Mouse (Mus musculus) neural tube, embryonic 15.5 days (tissue): ENCODE data around the gene Shisa4. TPM values are rescaled to one million over a fixed set of nuclear protein-coding genes. Genes with fewer than 3 reads are reported as not detected.

Experiments
- ATAC-seq: fragments of 200-750 bp; cut with Nextera tagmentation; 2 replicates; pipeline ENCODE4 v1.8.0; 2017; ENCODE audit warnings: mild to moderate bottlenecking, moderate TSS enrichment, moderate library complexity; ENCODE audit not compliant: low FRiP score
- H3K27ac ChIP-seq: fragments of 300-500 bp; sonication (generic); replicated peaks from 2 replicates; pipeline ENCODE4 v1.5.1; 2015; ENCODE audit warnings: mild to moderate bottlenecking, inconsistent platforms
- H3K27me3 ChIP-seq: fragments of 300-500 bp; sonication (generic); replicated peaks from 2 replicates; pipeline ENCODE4 v1.6.1; 2015; ENCODE audit warnings: inconsistent platforms
- H3K36me3 ChIP-seq: fragments of 300-500 bp; sonication (generic); 2 replicates; pipeline ENCODE4 v1.6.1; 2015; ENCODE audit warnings: inconsistent platforms
- H3K4me1 ChIP-seq: fragments of 300-500 bp; sonication (generic); 2 replicates; pipeline ENCODE4 v1.6.1; 2015; ENCODE audit warnings: inconsistent platforms
- H3K4me2 ChIP-seq: fragments of 300-500 bp; sonication (generic); 2 replicates; pipeline ENCODE4 v1.6.1; 2015; ENCODE audit warnings: inconsistent platforms, mild to moderate bottlenecking, moderate library complexity
- H3K4me3 ChIP-seq: fragments of 300-500 bp; sonication (generic); replicated peaks from 2 replicates; pipeline ENCODE4 v1.5.1; 2015; ENCODE audit warnings: mild to moderate bottlenecking, inconsistent platforms
- H3K9ac ChIP-seq: fragments of 300-500 bp; sonication (generic); replicated peaks from 2 replicates; pipeline ENCODE4 v1.6.1; 2015; ENCODE audit warnings: mild to moderate bottlenecking, inconsistent platforms
- H3K9me3 ChIP-seq: fragments of 300-500 bp; sonication (generic); replicated peaks from 2 replicates; pipeline ENCODE4 v1.6.1; 2016; ENCODE audit warnings: inconsistent platforms
- whole genome bisulfite sequencing: fragments of 180-500 bp; shearing (Covaris S2); methylation state at CpG from one replicate; pipeline ENCODE4 v1.1.7; 2015; ENCODE audit warnings: mixed read lengths; 5-methylcytosine and 5-hydroxymethylcytosine counted together
- polyA plus RNA-seq: library from polyadenylated mRNA; unstranded; fragments of >200 nt; fragmentation: Nextera tagmentation; extraction: Ambion mirVana; gene quantifications from 2 replicates; pipeline ENCODE4 v1.2.1, GENCODE M21; 2015

Gene Shisa4
- polyA plus RNA-seq, 1 experiment from 2014 or later: 121 TPM

GRCm38 (mm10) chr1:135363446-135363845 lies 11.6 kb downstream of the Shisa4 start:
- Histone ChIP-seq H3K36me3 (no peaks in the 10 kb centered on the region), H3K27me3 (no peaks in the 10 kb centered on the region), H3K4me1 (peaks cover 7% of the 10 kb centered on the region), H3K4me3 (no peak overlapping the region), H3K27ac (no peak overlapping the region), H3K4me2 (no peak overlapping the region), H3K9me3 (no peaks in the 10 kb centered on the region), H3K9ac (no peak overlapping the region)
- ATAC-seq: no peak
- WGBS: 91% methylated on average over 8 of the region's 8 CpGs

- Histone ChIP-seq H3K4me3 (no peak overlapping the region), H3K27me3 (no peaks in the 10 kb centered on the region), H3K36me3 (no peaks in the 10 kb centered on the region), H3K4me2 (no peak overlapping the region), H3K9ac (no peak overlapping the region), H3K4me1 (no peaks in the 10 kb centered on the region), H3K9me3 (no peaks in the 10 kb centered on the region), H3K27ac (no peak overlapping the region)
- ATAC-seq: no peak
Measured at GRCm38 (mm10) chr1:135362115-135362514, 12.9 kb downstream of the Shisa4 start.

GRCm38 (mm10) chr1:135361491-135361890 lies 13.5 kb downstream of the Shisa4 start:
- Histone ChIP-seq H3K27me3 (no peaks in the 10 kb centered on the region), H3K27ac (no peak overlapping the region), H3K36me3 (no peaks in the 10 kb centered on the region), H3K9me3 (no peaks in the 10 kb centered on the region), H3K4me1 (no peaks in the 10 kb centered on the region), H3K9ac (no peak overlapping the region), H3K4me2 (no peak overlapping the region), H3K4me3 (no peak overlapping the region)
- 56% methylated on average over 4 of the region's 4 CpGs for WGBS
- ATAC-seq: no peak

GRCm38 (mm10) chr1:135359071-135359470 lies 16.0 kb downstream of the Shisa4 start:
- Histone ChIP-seq H3K27me3 (no peaks in the 10 kb centered on the region), H3K4me3 (no peak overlapping the region), H3K4me2 (no peak overlapping the region), H3K9ac (no peak overlapping the region), H3K4me1 (no peaks in the 10 kb centered on the region), H3K9me3 (no peaks in the 10 kb centered on the region), H3K36me3 (no peaks in the 10 kb centered on the region), H3K27ac (no peak overlapping the region)
- WGBS: 32% methylated on average over 2 of the region's 2 CpGs
- no peak for ATAC-seq

GRCm38 (mm10) chr1:135351953-135352352 lies 23.1 kb downstream of the Shisa4 start:
- H3K27me3 ChIP-seq: no peaks in the 10 kb centered on the region
- H3K9me3 ChIP-seq: no peaks in the 10 kb centered on the region
- H3K4me3 ChIP-seq: no peak overlapping the region
- ATAC-seq: no peak
- 49% methylated on average over 3 of the region's 3 CpGs for WGBS
- no peaks in the 10 kb centered on the region for H3K36me3 ChIP-seq
- H3K4me2 ChIP-seq: no peak overlapping the region
- no peak overlapping the region for H3K27ac ChIP-seq
- no peaks in the 10 kb centered on the region for H3K4me1 ChIP-seq
- no peak overlapping the region for H3K9ac ChIP-seq

GRCm38 (mm10) chr1:135347498-135348169 lies 27.4 kb downstream of the Shisa4 start:
- Histone ChIP-seq H3K36me3 (no peaks in the 10 kb centered on the region), H3K4me3 (no peak overlapping the region), H3K9me3 (no peaks in the 10 kb centered on the region), H3K9ac (no peak overlapping the region), H3K27ac (no peak overlapping the region), H3K4me2 (no peak overlapping the region), H3K4me1 (no peaks in the 10 kb centered on the region), H3K27me3 (no peaks in the 10 kb centered on the region)
- WGBS: 68% methylated on average over 4 of the region's 4 CpGs
- ATAC-seq: no peak

- Histone ChIP-seq H3K4me2 (no peak overlapping the region), H3K9ac (no peak overlapping the region)
- 65% methylated on average over 3 of the region's 3 CpGs for WGBS
Measured at GRCm38 (mm10) chr1:135346891-135347290, 28.1 kb downstream of the Shisa4 start.

GRCm38 (mm10) chr1:135344026-135344425 lies 31.0 kb downstream of the Shisa4 start:
- Histone ChIP-seq H3K9me3 (no peaks in the 10 kb centered on the region), H3K4me3 (no peak overlapping the region), H3K4me2 (no peak overlapping the region), H3K27ac (no peak overlapping the region), H3K9ac (no peak overlapping the region), H3K4me1 (no peaks in the 10 kb centered on the region), H3K36me3 (no peaks in the 10 kb centered on the region), H3K27me3 (no peaks in the 10 kb centered on the region)
- WGBS: 75% methylated on average over 4 of the region's 4 CpGs
- no peak for ATAC-seq

More at GRCm38 (mm10) chr1:135346891-135347290, 28.1 kb downstream of the Shisa4 start:
- no peak overlapping the region for H3K27ac ChIP-seq
- ATAC-seq: no peak
- no peaks in the 10 kb centered on the region for H3K27me3 ChIP-seq
- no peak overlapping the region for H3K4me3 ChIP-seq
- H3K9me3 ChIP-seq: no peaks in the 10 kb centered on the region
- no peaks in the 10 kb centered on the region for H3K36me3 ChIP-seq
- H3K4me1 ChIP-seq: no peaks in the 10 kb centered on the region

- H3K27ac ChIP-seq: no peak overlapping the region
- no peak overlapping the region for H3K4me2 ChIP-seq
- WGBS: 56% methylated on average over 8 of the region's 8 CpGs
- H3K4me1 ChIP-seq: no peaks in the 10 kb centered on the region
- no peak for ATAC-seq
- H3K9me3 ChIP-seq: no peaks in the 10 kb centered on the region
- H3K36me3 ChIP-seq: no peaks in the 10 kb centered on the region
- H3K4me3 ChIP-seq: no peak overlapping the region
- H3K27me3 ChIP-seq: no peaks in the 10 kb centered on the region
- H3K9ac ChIP-seq: no peak overlapping the region
Measured at GRCm38 (mm10) chr1:135341947-135342346, 33.1 kb downstream of the Shisa4 start.

- no peak overlapping the region for H3K4me2 ChIP-seq
- no peaks in the 10 kb centered on the region for H3K36me3 ChIP-seq
- H3K27ac ChIP-seq: no peak overlapping the region
- no peak overlapping the region for H3K4me3 ChIP-seq
- 79% methylated on average over 6 of the region's 6 CpGs for WGBS
- no peaks in the 10 kb centered on the region for H3K9me3 ChIP-seq
- ATAC-seq: no peak
- no peaks in the 10 kb centered on the region for H3K4me1 ChIP-seq
- H3K27me3 ChIP-seq: no peaks in the 10 kb centered on the region
- no peak overlapping the region for H3K9ac ChIP-seq
Measured at GRCm38 (mm10) chr1:135330578-135330977, 44.5 kb downstream of the Shisa4 start.

- Histone ChIP-seq H3K9me3 (no peaks in the 10 kb centered on the region), H3K4me3 (no peak overlapping the region), H3K27ac (no peak overlapping the region), H3K9ac (no peak overlapping the region), H3K4me1 (no peaks in the 10 kb centered on the region), H3K4me2 (no peak overlapping the region), H3K27me3 (no peaks in the 10 kb centered on the region), H3K36me3 (no peaks in the 10 kb centered on the region)
- 74% methylated on average over 5 of the region's 5 CpGs for WGBS
- ATAC-seq: no peak
Measured at GRCm38 (mm10) chr1:135328368-135328767, 46.7 kb downstream of the Shisa4 start.

- Histone ChIP-seq H3K4me3 (no peak overlapping the region), H3K9ac (no peak overlapping the region), H3K27ac (no peak overlapping the region), H3K36me3 (no peaks in the 10 kb centered on the region), H3K9me3 (no peaks in the 10 kb centered on the region), H3K4me1 (no peaks in the 10 kb centered on the region), H3K4me2 (no peak overlapping the region), H3K27me3 (peaks cover 5% of the 10 kb centered on the region; the same call in 1 of the 2 replicates)
- no peak for ATAC-seq
- WGBS: 77% methylated on average over 2 of the region's 2 CpGs
Measured at GRCm38 (mm10) chr1:135325934-135326333, 49.1 kb downstream of the Shisa4 start.
